Mouse (Mus musculus): ENCODE measurements around the gene Dnajb5. TPM values are rescaled to one million over a fixed set of nuclear protein-coding genes. Genes with fewer than 3 reads are reported as not detected.

The Dnajb5 gene
- polyA plus RNA-seq, 1 experiment: 32.8 TPM

DNA sequence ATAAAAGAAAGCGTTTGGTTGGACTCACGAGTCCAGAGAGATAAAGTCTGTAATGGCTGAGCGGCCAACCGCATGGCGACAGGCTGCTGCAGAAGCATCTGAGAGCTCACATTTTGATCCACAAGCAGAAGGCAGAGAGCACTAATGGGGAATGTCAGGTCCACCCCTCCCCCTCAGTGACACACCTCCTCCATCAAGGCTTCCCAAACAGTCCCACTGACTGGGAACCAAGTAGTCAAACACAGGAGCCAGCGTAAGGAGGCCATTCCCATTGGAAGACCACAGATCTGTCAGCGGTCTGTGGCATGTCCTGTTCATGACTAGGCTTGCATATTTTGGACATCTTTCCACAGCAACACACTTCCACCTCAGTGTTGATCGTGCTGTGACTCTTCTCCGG lies 20.7 kb upstream of the Dnajb5 start:
- no peaks in the 10 kb centered on the region for H3K36me3 ChIP-seq (ENCODE audit: control insufficient read depth, insufficient read depth)
- peaks cover 39% of the 10 kb centered on the region for H3K27me3 ChIP-seq (ENCODE audit: control insufficient read depth, insufficient read depth, insufficient read length)
- no peak for TF ChIP-seq MYOG (IDR thresholded peaks at IDR 0.05; ENCODE audit: control insufficient read depth in 1 of 3, insufficient read depth in 1 of 3, insufficient read length in 2 of 3, low read depth in 2 of 3)
- TF ChIP-seq TCF12 (IDR thresholded peaks at IDR 0.05; ENCODE audit: insufficient read depth, poor library complexity, severe bottlenecking): no peak
- no peak for TF ChIP-seq POLR2A (IDR thresholded peaks at IDR 0.05; ENCODE audit: insufficient read length, low read depth)
- no peak for TF ChIP-seq E2F4 (IDR thresholded peaks at IDR 0.05; ENCODE audit: insufficient read depth)
- no peak for TF ChIP-seq USF1 (IDR thresholded peaks at IDR 0.05; ENCODE audit: low read depth)
- TF ChIP-seq CEBPB (IDR thresholded peaks at IDR 0.05; ENCODE audit: insufficient read depth, poor library complexity, severe bottlenecking): no peak
- no peak for TF ChIP-seq SRF (IDR thresholded peaks at IDR 0.05; ENCODE audit: control insufficient read depth, insufficient read length, low read depth)
- no peak for TF ChIP-seq REST (IDR thresholded peaks at IDR 0.05; ENCODE audit: insufficient read depth, insufficient read length)
- TF ChIP-seq MAX (IDR thresholded peaks at IDR 0.05; ENCODE audit: low read depth): no peak
- no peak for TF ChIP-seq POLR2AphosphoS2 (IDR thresholded peaks at IDR 0.05; ENCODE audit: insufficient read length, low read depth)
- no peak for TF ChIP-seq MYOD1 (IDR thresholded peaks at IDR 0.05; ENCODE audit: control insufficient read depth in 1 of 3, insufficient read length in 2 of 3, low read depth in 2 of 3)
- no peak for TF ChIP-seq TCF3 (IDR thresholded peaks at IDR 0.05; ENCODE audit: insufficient read length, low read depth)
- H3ac ChIP-seq (ENCODE audit: control insufficient read depth, insufficient read length): no peak overlapping the region
- H3K79me2 ChIP-seq (ENCODE audit: control insufficient read depth, insufficient read depth): no peaks in the 10 kb centered on the region
- no peak overlapping the region for H3K4me2 ChIP-seq (ENCODE audit: low read depth)
- H3K4me3 ChIP-seq: no peak overlapping the region

DNA sequence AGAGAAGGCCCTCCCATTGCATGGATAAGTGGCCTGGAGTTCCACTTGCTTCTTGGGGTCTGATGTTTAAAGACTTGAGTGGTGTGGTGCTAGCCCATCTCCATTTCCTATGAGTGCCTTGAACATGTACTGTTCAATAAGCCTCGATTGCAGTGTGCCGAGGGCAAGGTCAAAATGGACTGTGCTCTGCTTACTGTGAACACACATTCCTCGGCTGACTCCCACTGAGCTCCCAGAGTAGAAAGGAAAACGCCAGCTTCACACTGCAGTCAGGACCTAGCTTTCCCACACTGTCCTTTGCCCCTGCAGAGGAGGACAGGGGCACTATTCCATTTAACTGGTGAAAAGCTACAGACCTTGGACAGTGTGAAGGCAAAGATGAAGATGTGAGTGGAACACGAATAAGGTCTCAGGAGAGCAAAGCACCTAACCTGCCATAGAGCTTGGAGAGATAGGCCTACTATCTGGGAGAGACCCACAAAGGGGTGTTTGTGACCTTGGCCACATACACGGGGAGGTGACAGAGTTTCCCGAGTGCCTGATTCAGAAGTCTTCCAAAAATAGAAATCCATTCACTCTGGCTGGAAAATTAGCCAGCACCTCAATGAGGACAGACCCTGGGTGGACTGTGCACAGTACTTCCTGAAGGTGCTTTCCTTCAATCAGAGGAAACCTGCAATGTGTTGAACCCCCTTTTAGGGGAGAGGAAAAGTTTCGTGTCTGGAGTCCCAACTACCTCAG lies 17.2 kb upstream of the Dnajb5 start:
- Histone ChIP-seq H3K4me3 (no peak overlapping the region), H3K4me2 (ENCODE audit: low read depth) (no peak overlapping the region), H3K79me2 (ENCODE audit: control insufficient read depth, insufficient read depth) (no peaks in the 10 kb centered on the region), H3K36me3 (ENCODE audit: control insufficient read depth, insufficient read depth) (no peaks in the 10 kb centered on the region), H3ac (ENCODE audit: control insufficient read depth, insufficient read length) (no peak overlapping the region), H3K27me3 (ENCODE audit: control insufficient read depth, insufficient read depth, insufficient read length) (peaks cover 58% of the 10 kb centered on the region)
- TF ChIP-seq USF1 (IDR thresholded peaks at IDR 0.05; ENCODE audit: low read depth): no peak
- TF ChIP-seq POLR2A (IDR thresholded peaks at IDR 0.05; ENCODE audit: insufficient read length, low read depth): no peak
- TF ChIP-seq MYOD1 (IDR thresholded peaks at IDR 0.05; ENCODE audit: control insufficient read depth in 1 of 3, insufficient read length in 2 of 3, low read depth in 2 of 3): no peak
- no peak for TF ChIP-seq POLR2AphosphoS2 (IDR thresholded peaks at IDR 0.05; ENCODE audit: insufficient read length, low read depth)
- no peak for TF ChIP-seq MYOG (IDR thresholded peaks at IDR 0.05; ENCODE audit: control insufficient read depth in 1 of 3, insufficient read depth in 1 of 3, insufficient read length in 2 of 3, low read depth in 2 of 3)
- TF ChIP-seq MAX (IDR thresholded peaks at IDR 0.05; ENCODE audit: low read depth): no peak
- TF ChIP-seq CEBPB (IDR thresholded peaks at IDR 0.05; ENCODE audit: insufficient read depth, poor library complexity, severe bottlenecking): no peak

DNA sequence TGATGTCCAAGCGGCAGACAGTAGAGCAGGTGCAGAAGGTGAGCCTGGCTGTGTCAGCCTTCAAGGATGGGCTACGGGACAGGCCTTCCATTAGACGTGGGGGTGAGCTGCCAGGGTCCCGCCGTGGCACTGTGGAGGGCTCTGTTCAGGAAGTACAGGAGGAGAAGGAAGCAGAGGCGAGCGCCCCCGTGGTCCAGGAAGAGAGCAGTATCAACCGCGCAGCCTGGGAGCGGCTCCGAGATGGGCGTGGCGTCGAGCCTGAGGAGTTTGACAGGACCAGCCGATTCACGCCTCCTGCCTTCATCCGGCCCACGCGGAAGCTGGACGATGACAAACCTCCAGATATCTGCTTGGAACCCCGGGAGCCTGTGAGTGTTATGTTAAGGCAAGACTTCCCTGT lies 16.0 kb upstream of the Dnajb5 start:
- no peaks in the 10 kb centered on the region for H3K36me3 ChIP-seq (ENCODE audit: control insufficient read depth, insufficient read depth)
- no peak for TF ChIP-seq MYOD1 (IDR thresholded peaks at IDR 0.05; ENCODE audit: control insufficient read depth in 1 of 3, insufficient read length in 2 of 3, low read depth in 2 of 3)
- TF ChIP-seq E2F4 (IDR thresholded peaks at IDR 0.05; ENCODE audit: insufficient read depth): no peak
- no peak for TF ChIP-seq POLR2A (IDR thresholded peaks at IDR 0.05; ENCODE audit: insufficient read length, low read depth)
- no peak for TF ChIP-seq POLR2AphosphoS2 (IDR thresholded peaks at IDR 0.05; ENCODE audit: insufficient read length, low read depth)
- no peak for TF ChIP-seq REST (IDR thresholded peaks at IDR 0.05; ENCODE audit: insufficient read depth, insufficient read length)
- TF ChIP-seq TCF12 (IDR thresholded peaks at IDR 0.05; ENCODE audit: insufficient read depth, poor library complexity, severe bottlenecking): no peak
- no peak for TF ChIP-seq MYOG (IDR thresholded peaks at IDR 0.05; ENCODE audit: control insufficient read depth in 1 of 3, insufficient read depth in 1 of 3, insufficient read length in 2 of 3, low read depth in 2 of 3)
- no peak for TF ChIP-seq USF1 (IDR thresholded peaks at IDR 0.05; ENCODE audit: low read depth)
- no peak for TF ChIP-seq SRF (IDR thresholded peaks at IDR 0.05; ENCODE audit: control insufficient read depth, insufficient read length, low read depth)
- TF ChIP-seq MAX (IDR thresholded peaks at IDR 0.05; ENCODE audit: low read depth): no peak
- TF ChIP-seq CEBPB (IDR thresholded peaks at IDR 0.05; ENCODE audit: insufficient read depth, poor library complexity, severe bottlenecking): no peak
- TF ChIP-seq TCF3 (IDR thresholded peaks at IDR 0.05; ENCODE audit: insufficient read length, low read depth): no peak
- no peaks in the 10 kb centered on the region for H3K79me2 ChIP-seq (ENCODE audit: control insufficient read depth, insufficient read depth)
- H3K4me3 ChIP-seq: no peak overlapping the region
- H3K4me2 ChIP-seq (ENCODE audit: low read depth): peak overlapping the region; percentile 12
- peaks cover 70% of the 10 kb centered on the region for H3K27me3 ChIP-seq (ENCODE audit: control insufficient read depth, insufficient read depth, insufficient read length)
- H3ac ChIP-seq (ENCODE audit: control insufficient read depth, insufficient read length): no peak overlapping the region

DNA sequence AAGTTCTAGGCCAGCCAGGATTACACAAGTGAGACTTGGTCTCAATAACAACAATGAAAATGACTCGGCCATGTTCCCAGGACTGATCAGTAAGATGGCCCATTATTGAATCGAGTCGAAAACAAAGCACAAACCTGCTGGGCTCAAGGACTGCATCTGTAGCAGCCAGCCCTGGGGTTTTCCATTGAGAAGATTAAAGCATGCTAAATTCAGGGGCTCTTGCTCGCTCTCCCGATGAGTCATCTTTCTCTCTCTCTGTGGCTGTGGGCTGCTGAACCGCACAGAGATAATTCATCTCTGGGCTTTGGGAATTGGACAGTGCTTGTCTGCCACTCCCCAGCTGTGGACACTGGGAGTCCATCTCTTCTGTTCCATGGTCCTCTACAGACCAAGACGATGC lies 8.2 kb upstream of the Dnajb5 start:
- TF ChIP-seq SRF (IDR thresholded peaks at IDR 0.05; ENCODE audit: control insufficient read depth, insufficient read length, low read depth) (no peak), POLR2AphosphoS2 (IDR thresholded peaks at IDR 0.05; ENCODE audit: insufficient read length, low read depth) (no peak), REST (IDR thresholded peaks at IDR 0.05; ENCODE audit: insufficient read depth, insufficient read length) (no peak), MAX (IDR thresholded peaks at IDR 0.05; ENCODE audit: low read depth) (no peak), TCF3 (IDR thresholded peaks at IDR 0.05; ENCODE audit: insufficient read length, low read depth) (no peak), TCF12 (IDR thresholded peaks at IDR 0.05; ENCODE audit: insufficient read depth, poor library complexity, severe bottlenecking) (no peak), USF1 (IDR thresholded peaks at IDR 0.05; ENCODE audit: low read depth) (no peak), CEBPB (IDR thresholded peaks at IDR 0.05; ENCODE audit: insufficient read depth, poor library complexity, severe bottlenecking) (no peak), POLR2A (IDR thresholded peaks at IDR 0.05; ENCODE audit: insufficient read length, low read depth) (no peak), MYOD1 (IDR thresholded peaks at IDR 0.05; ENCODE audit: control insufficient read depth in 1 of 3, insufficient read length in 2 of 3, low read depth in 2 of 3) (no peak), MYOG (IDR thresholded peaks at IDR 0.05; ENCODE audit: control insufficient read depth in 1 of 3, insufficient read depth in 1 of 3, insufficient read length in 2 of 3, low read depth in 2 of 3) (no peak), E2F4 (IDR thresholded peaks at IDR 0.05; ENCODE audit: insufficient read depth) (no peak)
- Histone ChIP-seq H3ac (ENCODE audit: control insufficient read depth, insufficient read length) (no peak overlapping the region), H3K4me2 (ENCODE audit: low read depth) (peak overlapping the region; percentile 30), H3K27me3 (ENCODE audit: control insufficient read depth, insufficient read depth, insufficient read length) (peaks cover 26% of the 10 kb centered on the region), H3K36me3 (ENCODE audit: control insufficient read depth, insufficient read depth) (no peaks in the 10 kb centered on the region), H3K4me3 (no peak overlapping the region), H3K79me2 (ENCODE audit: control insufficient read depth, insufficient read depth) (no peaks in the 10 kb centered on the region)

Data from myocyte (in vitro differentiated cells).